Mouse (Mus musculus): ENCODE data around the gene Pxdc1.

Gene Pxdc1

GRCm38 (mm10) chr13:34650371-34650770 is 2.9 kb downstream of the Pxdc1 start:
- no peak for DNase-seq

- DNase-seq: no peak
Measured at GRCm38 (mm10) chr13:34647751-34648150, 5.5 kb downstream of the Pxdc1 start.

- no peak for DNase-seq
Measured at GRCm38 (mm10) chr13:34647221-34647620, 6.1 kb downstream of the Pxdc1 start.

- no peak for DNase-seq
Measured at GRCm38 (mm10) chr13:34646240-34646750, 7.0 kb downstream of the Pxdc1 start.

- no peak for DNase-seq
Measured at GRCm38 (mm10) chr13:34645519-34645918, 7.8 kb downstream of the Pxdc1 start.

GRCm38 (mm10) chr13:34644401-34644800 is 8.9 kb downstream of the Pxdc1 start:
- no peak for DNase-seq

- DNase-seq: no peak
Measured at GRCm38 (mm10) chr13:34643926-34644325, 9.4 kb downstream of the Pxdc1 start.

- peak; percentile 61 to 75 for DNase-seq
Measured at GRCm38 (mm10) chr13:34642941-34643875, 10.1 kb downstream of the Pxdc1 start.

- DNase-seq: no peak
Measured at GRCm38 (mm10) chr13:34641066-34641465, 12.2 kb downstream of the Pxdc1 start.

GRCm38 (mm10) chr13:34635978-34636377 is 17.3 kb downstream of the Pxdc1 start:
- peak; percentile 71 to 75 for DNase-seq

GRCm38 (mm10) chr13:34630319-34630718 is 23.0 kb downstream of the Pxdc1 start:
- DNase-seq: no peak

GRCm38 (mm10) chr13:34629741-34630140 is 23.5 kb downstream of the Pxdc1 start:
- no peak for DNase-seq

GRCm38 (mm10) chr13:34627446-34627845 is 25.8 kb downstream of the Pxdc1 start:
- no peak for DNase-seq

- DNase-seq: no peak
Measured at GRCm38 (mm10) chr13:34624414-34624813, 28.9 kb downstream of the Pxdc1 start.

GRCm38 (mm10) chr13:34612402-34612801 is 40.9 kb downstream of the Pxdc1 start:
- no peak for DNase-seq

GRCm38 (mm10) chr13:34609711-34610110 is 43.6 kb downstream of the Pxdc1 start:
- no peak for DNase-seq

- no peak for DNase-seq
Measured at GRCm38 (mm10) chr13:34607079-34607478, 46.2 kb downstream of the Pxdc1 start.

- no peak for DNase-seq
Measured at GRCm38 (mm10) chr13:34605884-34606283, 47.4 kb downstream of the Pxdc1 start.

GRCm38 (mm10) chr13:34605206-34605605 is 48.1 kb downstream of the Pxdc1 start:
- no peak for DNase-seq

GRCm38 (mm10) chr13:34604406-34604805 is 48.9 kb downstream of the Pxdc1 start:
- DNase-seq: no peak

GRCm38 (mm10) chr13:34602757-34603156 is 50.5 kb downstream of the Pxdc1 start:
- DNase-seq: no peak

GRCm38 (mm10) chr13:34596797-34597196 is 56.5 kb downstream of the Pxdc1 start:
- no peak for DNase-seq

All from cerebellum, postnatal 36 days (tissue).